Mouse (Mus musculus) MN1 (cell line): Measurements from ENCODE around the gene Mtch2.
"Not testable (repeated sequence)": the region's sequence is repeated elsewhere in the genome, so short reads cannot be mapped to it uniquely, and the experiment has no call there.

Source experiments
- DNase-seq: peaks from one replicate; pipeline ENCODE4 v3.0.0-alpha.2; 2016; ENCODE audit warnings: low spot score

Gene Mtch2

GRCm38 (mm10) chr2:90864184-90864583 lies 17.2 kb downstream of the Mtch2 start:
- DNase-seq, result no peak

- DNase-seq, result peak; percentile 83
These were observed 19.6 kb downstream of the Mtch2 start for GRCm38 (mm10) chr2:90866524-90866923.

- DNase-seq, result peak; percentile 34
These were observed 23.2 kb downstream of the Mtch2 start for GRCm38 (mm10) chr2:90870136-90870601.

- DNase-seq, result no peak
These were observed 24.4 kb downstream of the Mtch2 start for GRCm38 (mm10) chr2:90871180-90871961.

- DNase-seq, result no peak
These were observed 27.1 kb downstream of the Mtch2 start for GRCm38 (mm10) chr2:90874025-90874424.

GRCm38 (mm10) chr2:90875239-90875638 lies 28.3 kb downstream of the Mtch2 start:
- DNase-seq, result no peak

GRCm38 (mm10) chr2:90877584-90878259 lies 30.8 kb downstream of the Mtch2 start:
- DNase-seq, result no peak

- DNase-seq, result no peak
These were observed 32.5 kb downstream of the Mtch2 start for GRCm38 (mm10) chr2:90879419-90879818.

GRCm38 (mm10) chr2:90880144-90880785 lies 33.3 kb downstream of the Mtch2 start:
- no peak for DNase-seq

GRCm38 (mm10) chr2:90881824-90882223 lies 34.9 kb downstream of the Mtch2 start:
- DNase-seq, result no peak

GRCm38 (mm10) chr2:90885218-90886041 lies 38.5 kb downstream of the Mtch2 start, which contains the start of gene C1qtnf4:
C1qtnf4 (plus strand) TSS chr2:90885860.
- DNase-seq, result no peak

- DNase-seq, result no peak
These were observed 39.5 kb downstream of the Mtch2 start for GRCm38 (mm10) chr2:90886436-90886835.

GRCm38 (mm10) chr2:90887627-90888026 lies 40.7 kb downstream of the Mtch2 start:
- no peak for DNase-seq

- no peak for DNase-seq
These were observed 42.9 kb downstream of the Mtch2 start for GRCm38 (mm10) chr2:90889550-90890548.

- DNase-seq, result no peak
These were observed 46.8 kb downstream of the Mtch2 start for GRCm38 (mm10) chr2:90893673-90894298.

- DNase-seq, result not testable (repeated sequence)
These were observed 47.3 kb downstream of the Mtch2 start for GRCm38 (mm10) chr2:90894299-90894677.

GRCm38 (mm10) chr2:90903398-90903797 lies 56.4 kb downstream of the Mtch2 start:
- peak; percentile 26 for DNase-seq

- peak; percentile 95 for DNase-seq
These were observed 57.3 kb downstream of the Mtch2 start, which contains the start of the genes Kbtbd4 and Ndufs3 for GRCm38 (mm10) chr2:90904076-90904855. Kbtbd4 (plus strand) TSS chr2:90904740. Ndufs3 (minus strand) TSS chr2:90904827.

- DNase-seq, result peak; percentile 73
These were observed 57.9 kb downstream of the Mtch2 start for GRCm38 (mm10) chr2:90904856-90905224.
